Mouse (Mus musculus): ENCODE data around the gene Nfatc4. TPM values are rescaled to one million over a fixed set of nuclear protein-coding genes. Genes with fewer than 3 reads are reported as not detected.

Nfatc4 gene
- 10 to 100 TPM; 23.5 to 28.2 TPM for total RNA-seq (2021)
- long read RNA-seq, experiment 1, partial matches to known transcripts: 4 of 8 reads
- long read RNA-seq, experiment 1, other reads (novel, unspliced or antisense): 2 of 8 reads
- long read RNA-seq, experiment 2, partial matches to known transcripts: 3 of 9 reads
- long read RNA-seq, experiment 2, other reads (novel, unspliced or antisense): 3 of 9 reads

GRCm38 (mm10) chr14:55822991-55823762, at the start of gene Nfatc4:
Gene Nfatc4, plus strand, starts transcription at chr14:55823144.
- DNase-seq: peak; percentile 85

GRCm38 (mm10) chr14:55776711-55777110, 46.2 kb upstream of the Nfatc4 start:
- DNase-seq: no peak

GRCm38 (mm10) chr14:55777176-55777575, 45.8 kb upstream of the Nfatc4 start:
- DNase-seq: no peak

- no peak for DNase-seq
Measured at GRCm38 (mm10) chr14:55777806-55778205, 45.1 kb upstream of the Nfatc4 start.

- peak; percentile 1 for DNase-seq
Measured at GRCm38 (mm10) chr14:55778686-55779085, 44.3 kb upstream of the Nfatc4 start.

- DNase-seq: peak; percentile 2
Measured at GRCm38 (mm10) chr14:55779656-55780055, 43.3 kb upstream of the Nfatc4 start.

- DNase-seq: peak; percentile 2
Measured at GRCm38 (mm10) chr14:55780736-55781135, 42.2 kb upstream of the Nfatc4 start.

GRCm38 (mm10) chr14:55781310-55781709, 41.6 kb upstream of the Nfatc4 start:
- DNase-seq: peak; percentile 78

GRCm38 (mm10) chr14:55782361-55782960, 40.5 kb upstream of the Nfatc4 start:
- DNase-seq: peak; percentile 4

- peak; percentile 11 for DNase-seq
Measured at GRCm38 (mm10) chr14:55783171-55783957, 39.6 kb upstream of the Nfatc4 start.

- peak; percentile 34 for DNase-seq
Measured at GRCm38 (mm10) chr14:55783958-55784235, 39.0 kb upstream of the Nfatc4 start, which contains the start of gene Adcy4. Gene Adcy4, minus strand, starts transcription at chr14:55784095.

- DNase-seq: no peak
Measured at GRCm38 (mm10) chr14:55785195-55785594, 37.7 kb upstream of the Nfatc4 start.

GRCm38 (mm10) chr14:55787731-55788130, 35.2 kb upstream of the Nfatc4 start:
- no peak for DNase-seq

GRCm38 (mm10) chr14:55788256-55789050, 34.5 kb upstream of the Nfatc4 start, which contains the start of gene Ripk3:
Gene Ripk3, minus strand, starts transcription at chr14:55788865.
- peak; percentile 55 for DNase-seq

GRCm38 (mm10) chr14:55793461-55793860, 29.5 kb upstream of the Nfatc4 start:
- no peak for DNase-seq

GRCm38 (mm10) chr14:55793946-55794345, 29.0 kb upstream of the Nfatc4 start:
- DNase-seq: no peak

GRCm38 (mm10) chr14:55795380-55796163, 27.4 kb upstream of the Nfatc4 start:
- DNase-seq: no peak

GRCm38 (mm10) chr14:55814885-55815284, 8.1 kb upstream of the Nfatc4 start:
- peak; percentile 84 for DNase-seq

GRCm38 (mm10) chr14:55815310-55815751, 7.6 kb upstream of the Nfatc4 start:
- DNase-seq: peak; percentile 82

- no peak for DNase-seq
Measured at GRCm38 (mm10) chr14:55819845-55820405, 3.0 kb upstream of the Nfatc4 start.

Data from adrenal gland, postnatal 10 days (tissue).